Mouse (Mus musculus): ENCODE results near the gene Atf3.

DNA sequence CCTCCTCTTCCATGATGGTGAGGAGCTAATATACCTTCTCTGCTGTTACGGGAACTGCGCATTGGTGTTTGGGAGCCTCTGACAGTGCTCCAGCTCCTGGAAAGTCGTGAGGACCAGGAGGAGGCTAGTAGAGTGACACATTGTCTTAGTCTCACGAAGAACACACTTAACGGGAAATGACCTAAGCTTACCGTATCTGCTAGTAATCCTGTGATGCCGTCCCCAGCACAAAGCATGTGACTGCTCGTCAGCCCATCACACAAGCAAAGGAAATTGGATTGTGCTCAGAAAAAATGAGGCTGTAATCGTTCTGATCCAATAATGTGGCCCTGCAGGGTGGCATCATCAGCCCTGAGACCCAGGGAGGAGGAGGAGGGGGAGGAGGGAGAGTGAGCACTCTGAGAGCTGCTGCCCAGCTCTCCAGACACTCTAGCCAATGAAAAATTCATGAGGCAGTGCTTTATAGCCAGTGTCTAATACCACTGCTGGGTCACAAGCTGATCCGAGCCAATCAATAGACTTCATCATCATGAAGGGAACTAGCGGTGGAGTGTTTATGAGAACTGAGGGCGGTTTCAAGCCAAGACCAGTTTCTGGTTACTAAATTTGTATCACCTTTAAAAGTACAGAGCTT, 24.3 kb upstream of the Atf3 start:
- TF ChIP-seq CTCF (IDR thresholded peaks at IDR 0.05; ENCODE audit: control insufficient read depth, insufficient read depth, insufficient replicate concordance, low read depth, low read length) (no peak), POLR2A (IDR thresholded peaks at IDR 0.05; ENCODE audit: control insufficient read depth, low read depth, low read length) (no peak)

Measured in testis, adult 2 months (tissue).